Mouse (Mus musculus) ovary, postnatal 10 days (tissue): ENCODE results near the gene Pnrc2.

Experiments used
- DNase-seq: peaks from one replicate; pipeline ENCODE4 v3.0.0; 2022; ENCODE audit warnings: low spot score

Gene Pnrc2

DNA sequence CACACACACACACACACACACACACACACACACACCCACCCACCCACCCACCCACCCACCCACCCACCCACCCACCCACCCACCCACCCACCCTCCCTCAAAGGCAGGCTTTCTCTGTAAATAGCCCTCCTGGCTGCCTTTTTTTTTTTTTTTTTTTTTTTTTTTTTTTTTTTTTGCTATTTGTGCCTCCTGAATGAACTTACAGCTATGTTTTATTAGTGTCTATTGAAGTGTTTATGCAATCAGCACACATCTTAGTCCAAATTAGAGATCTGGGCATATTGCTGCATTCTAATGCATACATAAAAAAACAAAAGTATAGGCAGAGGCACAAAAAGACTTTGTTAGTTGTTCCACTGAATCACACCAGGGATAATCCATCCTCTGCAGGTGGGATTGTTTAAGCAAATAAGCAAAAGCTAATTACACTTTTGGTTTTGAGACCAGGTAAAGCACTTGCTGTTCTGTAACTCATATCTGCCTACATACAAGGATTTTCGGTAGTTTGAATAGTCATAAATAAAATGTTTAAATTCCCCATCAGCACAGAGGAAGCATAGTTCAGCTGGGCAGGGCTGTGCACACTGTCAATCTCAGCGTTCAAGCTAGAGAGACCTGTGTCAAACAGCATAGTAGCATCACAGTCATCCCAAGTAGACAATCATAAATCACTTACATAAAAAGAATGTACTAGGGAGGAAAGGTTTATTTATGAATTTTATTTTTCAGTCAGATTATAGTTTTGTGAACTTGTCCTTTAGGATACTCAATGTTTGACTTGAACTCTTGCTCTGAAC, 3.2 kb downstream of the Pnrc2 start:
- no peak for DNase-seq

DNA sequence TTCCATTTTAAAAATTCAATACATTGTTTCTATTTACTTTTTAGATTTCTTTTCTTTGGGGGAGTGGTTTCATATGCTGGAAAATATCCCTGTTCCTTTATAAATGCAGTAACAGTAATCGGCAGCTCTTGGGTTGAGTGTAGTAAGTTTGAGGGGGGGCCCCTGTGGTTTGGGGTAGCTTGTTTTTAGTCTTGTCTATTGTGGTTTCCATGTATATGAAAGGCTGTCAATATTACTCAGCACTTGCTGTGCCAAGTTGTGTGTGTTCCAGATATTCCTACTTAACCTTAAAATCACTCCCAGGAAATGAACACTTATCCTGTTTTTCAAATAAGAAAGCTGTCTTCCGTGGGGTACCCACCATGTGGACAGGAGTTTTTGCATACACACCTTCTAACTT, 4.7 kb downstream of the Pnrc2 start:
- no peak for DNase-seq

DNA sequence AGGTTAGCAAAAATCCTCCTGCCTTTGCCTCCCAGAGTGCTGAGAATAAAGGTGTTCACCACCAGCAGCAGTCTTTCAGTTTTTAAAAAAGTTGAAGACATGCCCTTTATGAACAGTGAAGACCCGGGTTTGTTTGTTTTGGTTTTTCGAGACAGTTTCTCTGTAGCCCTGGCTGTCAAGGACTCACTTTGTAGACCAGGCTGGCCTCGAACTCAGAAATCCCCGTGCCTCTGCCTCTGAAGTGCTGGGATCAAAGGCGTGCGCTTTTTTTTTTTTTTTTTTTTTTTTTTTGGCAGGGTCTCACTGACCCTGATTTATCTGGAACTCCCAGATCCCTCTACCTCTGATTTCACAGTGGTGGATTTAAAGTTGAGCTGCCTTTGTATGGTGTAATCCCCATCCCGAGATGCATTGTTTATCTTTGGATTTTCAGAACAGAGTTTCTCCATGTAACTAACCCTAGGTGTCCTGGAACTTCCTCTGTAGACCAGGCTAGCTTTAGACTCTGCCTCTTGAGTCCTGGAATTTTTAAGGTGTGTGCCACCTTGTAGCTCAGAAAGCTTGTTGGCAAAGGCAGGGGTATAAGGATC, 16.0 kb downstream of the Pnrc2 start:
- no peak for DNase-seq

DNA sequence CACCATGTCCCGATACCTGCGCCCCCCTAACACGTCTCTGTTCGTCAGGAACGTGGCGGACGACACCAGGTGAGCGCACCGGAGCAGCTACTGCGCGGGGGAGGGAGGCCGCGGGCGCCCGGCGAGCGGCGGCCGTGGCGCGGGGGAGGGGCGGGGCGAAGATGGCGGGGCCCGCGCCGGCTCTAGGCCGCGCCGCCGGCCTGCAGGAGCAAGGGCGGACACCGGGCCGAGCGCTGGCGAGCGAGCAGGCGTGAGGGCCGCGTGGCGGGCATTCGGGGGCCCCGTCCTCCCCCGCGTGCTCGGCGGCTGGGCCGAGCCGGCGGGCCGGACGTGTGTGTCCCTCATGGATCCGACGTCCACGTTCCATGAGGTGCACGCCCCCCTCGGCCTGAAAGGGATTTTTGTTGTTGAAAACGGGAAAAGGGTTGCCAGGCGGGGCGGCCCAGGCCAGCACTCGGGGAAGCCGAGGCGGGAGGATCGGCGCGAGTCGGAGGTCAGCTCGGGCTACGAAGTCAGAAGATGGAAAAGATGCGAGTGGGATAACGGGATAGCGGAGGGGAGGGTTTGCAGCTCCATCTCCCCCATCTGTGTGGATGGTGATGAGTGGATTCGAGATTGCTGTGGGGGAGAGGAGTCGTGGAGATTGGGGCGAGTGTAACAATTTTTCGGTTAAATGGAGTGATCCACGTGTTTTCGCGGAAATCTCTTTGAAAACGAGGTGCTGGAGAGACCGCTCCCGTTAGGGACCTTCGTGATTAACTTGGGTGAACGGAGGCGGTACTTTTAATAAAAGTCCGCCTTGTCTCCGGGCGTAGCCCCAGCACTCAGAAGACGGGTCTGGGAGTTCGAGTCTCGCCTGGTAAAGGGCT, 17.2 kb downstream of the Pnrc2 start:
- no peak for DNase-seq

DNA sequence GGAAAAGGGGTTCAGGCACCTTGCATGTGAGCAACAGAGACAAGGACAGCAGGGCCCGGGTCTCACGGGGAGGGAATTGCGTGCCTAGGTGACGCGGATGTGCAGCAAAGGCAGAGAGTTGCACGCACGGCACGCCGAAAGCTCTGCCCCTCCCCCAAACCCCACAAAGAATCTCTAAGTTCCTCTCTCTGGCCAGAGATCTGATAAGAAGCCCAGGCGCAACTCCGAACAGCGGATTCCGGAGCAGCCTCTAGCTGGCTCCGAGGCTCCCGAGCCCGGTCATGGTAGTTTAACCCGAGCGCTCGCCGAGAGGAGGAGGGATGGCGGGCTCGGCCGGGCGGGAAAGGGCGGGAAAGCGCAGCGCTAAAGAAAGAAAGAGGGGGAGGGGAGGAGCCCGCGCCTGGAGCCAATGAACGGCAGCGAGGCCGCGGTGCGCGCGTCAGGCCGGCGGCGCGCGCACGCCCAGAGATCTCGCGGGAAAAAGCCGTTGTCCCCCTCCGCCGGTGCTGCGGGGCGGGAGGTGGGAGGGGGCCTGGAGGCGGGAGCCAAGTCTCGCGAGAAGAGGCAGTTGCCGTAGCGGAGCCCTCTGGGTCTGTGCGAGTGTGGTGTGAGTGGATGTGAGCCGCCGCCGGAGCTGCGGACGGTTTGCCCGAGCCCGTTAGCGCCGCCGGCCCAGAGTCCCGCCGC, 18.0 kb downstream of the Pnrc2 start, which contains the start of gene Srsf10:
Srsf10 (plus strand) TSS at position 212 of the 687 bp plus-strand sequence.
- peak; percentile 83 for DNase-seq

DNA sequence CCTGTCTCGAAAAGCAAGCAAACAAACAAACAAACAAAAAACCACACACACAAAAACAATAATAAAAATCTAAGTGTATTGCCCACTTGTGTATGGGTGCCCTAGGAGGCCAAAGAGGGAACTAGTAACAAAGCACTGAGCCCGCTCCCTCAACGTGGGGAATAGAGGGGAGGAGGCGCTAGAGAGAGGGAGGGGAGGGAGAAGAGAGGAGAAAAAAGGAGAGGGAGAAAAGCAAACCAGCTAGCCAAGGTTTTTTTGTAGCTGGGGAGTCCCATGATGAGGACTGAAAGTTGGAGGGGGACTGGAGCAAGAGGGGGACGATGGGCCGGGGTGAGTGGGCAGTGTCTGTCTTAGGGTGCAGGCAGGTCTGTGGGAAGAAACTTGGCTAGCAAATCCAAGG, 18.6 kb downstream of the Pnrc2 start:
- DNase-seq, result no peak

DNA sequence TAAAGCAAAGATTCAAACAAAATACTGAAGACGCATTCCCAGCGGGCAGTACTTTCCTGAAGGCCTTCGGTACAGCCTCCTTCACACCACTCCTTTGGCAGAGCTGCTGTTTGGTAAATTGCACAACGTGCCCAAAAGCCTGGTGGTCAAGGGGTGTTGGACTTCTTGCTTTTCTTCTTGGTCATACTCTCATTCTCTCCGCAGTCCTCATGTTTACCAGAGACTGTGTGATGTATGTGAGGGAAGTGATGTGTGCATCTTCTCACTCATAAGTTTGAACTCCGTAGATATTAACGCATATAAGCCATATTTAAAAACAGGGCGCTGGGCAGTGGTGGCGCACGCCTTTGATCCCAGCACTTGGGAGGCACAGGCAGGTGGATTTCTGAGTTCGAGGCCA, 19.0 kb downstream of the Pnrc2 start:
- DNase-seq, result no peak

DNA sequence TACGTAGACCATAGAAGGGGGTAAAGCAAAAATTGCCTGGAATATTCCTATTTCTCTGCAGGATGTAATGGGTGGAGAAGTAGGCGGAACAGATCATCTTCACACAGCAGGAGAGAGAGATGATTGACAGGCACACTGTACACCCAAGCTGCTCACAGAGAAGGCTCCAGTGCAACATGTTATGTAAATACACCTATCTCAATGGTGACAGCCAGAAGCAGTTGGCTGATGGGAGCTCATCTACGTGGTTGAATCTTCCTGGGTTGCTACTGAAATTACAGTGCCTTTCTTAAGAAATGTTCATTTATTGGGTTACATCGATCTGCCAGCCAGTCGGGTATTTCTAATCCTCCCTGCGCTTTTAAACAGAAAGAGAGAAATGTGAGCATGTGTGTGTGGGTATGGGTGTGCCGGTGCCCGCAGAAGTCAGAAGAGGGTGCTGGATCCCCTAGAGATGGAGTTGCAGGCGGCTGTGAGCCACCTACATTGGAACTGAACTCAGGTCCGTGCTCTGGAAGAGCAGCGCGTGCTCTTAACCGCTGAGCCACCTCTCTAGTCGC, 19.6 kb downstream of the Pnrc2 start:
- no peak for DNase-seq

DNA sequence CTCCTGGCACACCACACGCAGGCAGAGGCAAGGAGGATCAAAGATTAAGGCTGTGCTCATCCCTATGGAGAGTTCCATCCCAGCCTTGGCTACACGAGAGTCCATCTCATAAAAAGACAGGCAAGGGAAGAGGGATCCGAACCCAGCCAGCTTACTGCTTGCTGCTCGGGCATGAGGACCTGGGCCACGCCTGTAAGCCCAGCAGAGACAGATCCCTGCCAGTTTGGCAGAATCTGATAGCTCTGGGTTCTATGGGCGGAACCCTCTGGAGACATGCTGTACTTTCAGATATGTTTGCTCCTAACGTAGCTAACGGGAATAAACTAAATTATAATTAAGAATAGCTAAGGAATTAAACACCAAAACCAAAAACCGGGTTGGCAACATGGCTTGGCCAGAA, 21.7 kb downstream of the Pnrc2 start:
- DNase-seq, result no peak

DNA sequence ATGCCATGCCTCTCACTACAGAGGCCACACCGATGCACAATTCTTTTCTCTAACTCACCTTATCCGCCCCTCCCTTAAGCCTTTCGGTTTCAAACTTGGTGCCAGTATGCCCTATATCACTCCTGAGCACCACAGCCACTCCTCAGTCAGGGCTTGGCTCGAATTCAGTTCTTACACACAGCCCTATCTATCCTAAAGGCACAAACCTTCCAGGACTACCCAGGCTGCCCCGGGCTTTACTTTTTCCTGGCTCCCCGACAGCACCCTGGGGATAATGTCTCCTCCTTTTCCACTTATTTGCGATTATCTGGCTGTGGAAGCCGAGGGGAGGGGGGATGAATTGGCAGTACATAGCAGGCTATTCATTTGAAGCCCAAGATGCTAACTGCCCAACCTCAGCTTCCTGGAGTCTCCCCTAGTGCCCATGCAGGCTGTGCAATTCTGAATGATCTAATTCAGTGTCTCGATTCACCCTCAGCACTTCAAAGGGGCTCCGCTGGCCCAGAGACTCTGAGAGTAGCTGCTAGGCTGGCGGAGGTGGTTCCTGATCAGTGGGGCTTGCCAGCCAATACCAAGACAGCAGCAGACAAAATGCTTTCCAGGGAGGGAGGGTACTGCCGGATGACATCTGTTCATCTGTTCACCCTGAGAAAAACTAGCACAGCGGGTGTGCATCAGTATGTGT, 23.1 kb downstream of the Pnrc2 start:
- DNase-seq, result no peak

DNA sequence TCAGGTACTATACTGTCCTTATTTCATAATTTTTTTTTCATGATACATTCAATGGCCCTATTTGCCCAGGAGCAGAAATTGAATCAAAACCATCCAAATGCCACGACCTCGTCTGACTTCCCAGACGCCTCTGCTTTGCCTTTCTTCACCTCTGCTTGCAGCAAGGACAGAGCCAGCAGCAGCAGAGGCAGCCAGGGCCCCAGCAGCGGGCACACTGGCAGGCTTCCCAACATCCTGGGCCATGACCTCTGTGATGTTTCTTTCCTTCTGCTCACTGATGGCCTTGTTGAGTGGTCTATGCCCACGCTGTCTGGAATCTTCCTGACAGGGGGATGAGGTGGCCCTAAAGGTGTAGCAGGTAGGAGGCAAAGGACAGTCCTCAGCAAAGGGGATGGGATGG, 26.1 kb downstream of the Pnrc2 start:
- DNase-seq, result no peak

DNA sequence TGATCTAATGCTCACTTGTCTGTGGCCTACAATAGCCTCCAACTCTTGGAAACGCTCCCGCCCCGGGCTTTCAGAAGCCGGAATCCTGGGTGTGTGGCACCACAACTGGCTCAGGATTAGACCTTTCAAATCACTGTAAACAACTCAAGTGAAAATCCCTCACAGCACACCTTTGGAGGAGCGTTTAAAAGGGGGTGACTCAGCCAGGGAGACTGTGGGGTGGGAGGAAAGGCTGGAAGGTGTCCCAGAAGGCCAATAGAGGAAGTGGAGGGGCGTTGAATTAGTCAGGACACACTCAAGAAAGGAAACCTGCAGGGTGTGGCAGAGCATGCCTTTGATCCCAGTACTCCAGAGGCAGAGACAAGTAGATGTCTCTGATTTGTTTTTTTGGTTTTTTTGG, 29.2 kb downstream of the Pnrc2 start:
- DNase-seq, result no peak

DNA sequence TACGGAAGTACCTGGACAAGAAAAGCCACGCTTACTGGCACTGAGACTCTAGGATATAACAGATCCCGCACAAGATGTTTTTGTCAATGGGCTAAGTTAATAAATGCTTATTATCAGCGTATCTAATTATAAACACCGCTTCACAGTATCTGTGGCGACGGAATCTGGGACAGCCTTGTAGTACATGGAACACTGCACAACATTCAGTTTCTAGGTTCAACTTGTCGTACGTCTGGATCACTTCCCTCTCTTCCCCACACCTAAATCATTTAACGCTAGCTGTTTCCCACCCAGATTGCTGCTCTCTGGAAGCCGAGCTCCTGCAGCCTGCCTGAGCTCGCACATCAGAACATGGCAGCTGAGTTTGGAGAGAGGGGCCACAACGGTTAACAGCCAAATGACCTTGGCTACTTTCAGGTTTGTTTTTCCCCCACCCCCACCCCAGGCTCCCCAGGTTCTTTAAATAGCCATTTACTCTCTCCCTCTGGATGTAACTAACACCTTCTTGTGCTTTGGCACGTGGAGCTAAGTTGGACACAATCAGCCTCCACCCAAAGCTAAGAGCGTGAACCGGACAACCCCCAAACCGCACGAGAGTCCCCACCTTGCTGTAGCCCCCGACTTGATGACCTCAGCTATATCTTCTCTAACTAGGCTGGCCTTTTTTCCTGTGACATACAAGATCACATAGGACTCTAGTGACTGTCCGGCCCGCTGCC, 34.2 kb downstream of the Pnrc2 start:
- no peak for DNase-seq

DNA sequence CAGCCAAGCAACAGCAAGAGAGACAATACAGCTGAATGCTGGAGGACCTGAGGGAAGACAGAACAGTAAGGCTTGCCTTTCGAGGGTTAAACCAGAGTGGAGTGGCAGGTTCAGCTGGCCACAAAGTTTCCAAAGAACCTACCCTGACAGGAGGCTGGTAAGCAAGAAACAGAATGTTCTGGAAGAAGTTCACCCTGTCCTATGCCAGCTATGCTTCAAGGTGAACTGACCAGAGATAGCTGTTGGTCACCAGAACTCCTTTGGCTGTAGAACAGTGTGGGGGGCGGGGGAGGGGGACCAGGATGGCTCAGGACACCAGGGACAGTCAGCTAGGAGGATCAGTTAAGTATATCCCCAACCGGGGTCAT, 34.7 kb downstream of the Pnrc2 start:
- no peak for DNase-seq

DNA sequence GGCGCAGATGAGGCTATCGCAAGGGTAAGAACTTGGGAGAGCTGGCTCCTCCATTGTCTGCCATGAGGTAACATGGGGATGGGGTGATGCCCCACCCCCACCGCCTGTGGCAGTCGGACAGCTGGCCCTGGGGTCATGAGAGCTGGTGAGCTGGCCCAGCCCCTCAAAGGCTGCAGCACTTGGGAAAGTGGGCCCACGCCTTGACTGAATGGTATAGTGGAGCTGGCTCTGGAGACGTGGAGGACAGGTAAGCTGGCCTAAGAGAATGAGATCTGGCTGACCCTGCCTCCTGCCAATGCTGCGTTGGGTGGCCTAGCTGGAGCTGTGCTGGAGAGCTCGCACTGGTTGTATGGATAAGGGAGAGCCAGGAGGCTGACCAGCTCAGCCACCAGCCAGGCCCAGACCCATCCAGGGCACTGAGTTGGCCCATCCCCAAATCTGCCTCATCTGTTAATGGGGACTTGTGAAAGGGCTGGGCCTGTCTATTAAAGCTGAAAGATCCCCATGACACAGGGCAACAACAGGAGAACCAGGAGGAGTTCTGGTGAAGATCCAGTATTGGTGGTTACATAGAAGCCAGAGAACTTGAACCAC, 39.4 kb downstream of the Pnrc2 start:
- DNase-seq, result no peak

DNA sequence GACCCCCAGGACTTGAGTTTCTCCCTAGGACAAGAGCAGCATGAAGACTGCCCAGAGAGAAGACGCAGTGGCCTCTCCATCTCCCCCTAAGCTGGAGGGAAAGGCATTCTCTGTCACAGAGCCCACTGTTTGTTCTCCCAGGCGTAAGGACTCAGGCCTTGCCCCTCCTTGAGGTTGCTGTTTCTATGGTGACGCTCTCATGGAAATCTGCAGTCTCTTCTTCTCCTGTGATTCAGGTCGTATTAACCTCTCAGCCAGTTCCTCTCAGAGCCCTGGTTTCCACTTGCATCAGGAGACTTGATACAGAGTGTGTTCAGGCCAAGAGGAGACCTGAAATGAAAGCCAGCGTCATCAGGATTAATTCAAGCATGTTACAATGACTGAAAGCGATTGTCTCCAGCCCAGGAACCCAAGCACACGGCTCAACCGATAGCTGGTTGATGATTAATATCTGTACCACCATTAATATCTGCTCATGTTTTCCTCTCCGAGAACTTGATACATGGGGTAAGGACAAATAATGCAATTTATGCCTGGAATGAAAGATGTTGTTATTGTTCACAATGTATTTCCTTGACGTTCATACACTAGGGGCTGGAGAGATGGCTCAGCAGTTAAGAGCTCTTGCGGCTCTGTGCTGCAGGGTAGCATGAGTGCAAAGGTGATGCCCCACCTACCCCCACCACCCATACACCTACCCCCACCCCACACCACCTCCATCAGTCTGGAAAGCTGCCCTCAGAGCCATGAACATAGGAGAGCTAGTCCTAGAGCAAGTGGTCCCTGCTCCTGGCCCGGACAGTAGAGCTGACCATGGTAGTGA, 40.1 kb downstream of the Pnrc2 start:
- DNase-seq, result no peak

DNA sequence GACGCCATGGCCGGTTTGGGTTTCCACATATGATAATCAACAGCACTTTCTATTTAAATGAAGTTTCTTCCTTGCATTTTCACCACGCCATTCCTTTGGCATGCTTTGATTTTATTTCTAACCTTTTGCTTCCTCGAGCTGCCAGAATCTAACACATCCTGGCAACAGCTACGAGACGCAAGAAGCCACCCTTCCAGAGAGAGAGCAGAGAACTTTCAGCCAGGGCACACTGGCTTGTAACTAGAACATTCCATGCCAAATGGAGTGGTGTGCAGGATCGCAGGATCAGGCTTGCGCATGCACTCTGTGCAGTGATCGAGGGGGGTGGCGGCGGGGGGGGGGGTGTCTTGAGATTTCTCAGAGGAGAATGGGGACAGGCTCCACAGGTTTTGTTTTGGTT, 41.6 kb downstream of the Pnrc2 start:
- DNase-seq, result no peak

DNA sequence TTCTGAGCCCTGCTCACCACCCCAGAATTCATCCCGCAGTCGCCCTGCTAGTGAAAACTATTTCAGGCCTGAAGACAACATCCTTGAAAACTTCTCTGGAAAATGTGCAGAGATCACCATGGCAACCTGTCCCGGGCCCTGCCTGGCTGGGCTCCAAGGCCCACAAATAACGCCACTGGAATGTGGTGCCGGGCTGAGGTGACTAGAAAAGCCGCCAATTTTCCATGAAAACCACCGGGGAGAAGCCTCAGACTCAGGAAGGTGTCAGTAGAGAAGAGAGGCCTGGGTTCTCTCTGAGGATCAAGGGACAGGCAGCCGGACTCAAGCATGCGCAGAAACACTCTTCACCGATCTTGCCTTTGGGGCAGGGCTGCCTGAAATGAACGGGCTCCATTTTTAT, 45.2 kb downstream of the Pnrc2 start:
- peak; percentile 49 for DNase-seq

DNA sequence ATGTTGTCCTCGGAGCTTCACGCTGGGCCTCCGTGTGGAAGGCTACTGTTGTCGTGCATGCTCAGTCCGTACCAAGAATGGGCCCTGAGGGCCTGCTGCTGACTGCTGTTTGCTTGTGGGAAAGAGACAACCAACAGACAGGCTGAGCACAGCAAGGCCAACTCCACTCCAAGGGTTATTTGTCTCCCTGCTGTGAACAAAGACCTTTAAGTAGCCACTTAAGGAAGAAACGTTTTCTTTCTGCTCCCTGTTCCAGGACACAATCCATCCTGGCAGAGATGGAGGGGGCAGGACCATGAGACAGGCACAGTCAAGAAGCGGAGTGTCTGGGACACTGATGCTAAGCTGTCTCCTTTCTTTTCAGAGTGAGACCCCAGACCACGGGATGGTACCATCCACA, 49.4 kb downstream of the Pnrc2 start:
- no peak for DNase-seq

DNA sequence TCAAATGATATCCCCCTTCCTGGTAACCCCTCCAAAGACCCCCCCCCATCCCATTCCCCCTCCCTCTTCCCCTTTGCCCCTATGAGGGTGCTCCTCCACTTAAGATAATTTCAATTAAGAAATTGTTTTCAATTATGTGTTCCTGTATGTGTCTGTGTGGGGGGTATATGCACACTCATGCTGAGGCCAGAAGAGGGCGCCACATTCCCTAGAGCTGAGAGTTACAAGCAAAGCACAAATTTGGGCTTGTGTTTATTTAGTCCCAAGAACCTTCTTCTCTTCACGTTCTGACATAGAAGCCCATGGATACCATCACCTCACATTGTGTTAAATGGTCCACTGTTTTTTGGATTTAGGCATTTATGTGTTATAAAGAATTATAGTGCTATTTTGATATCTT, 50.4 kb downstream of the Pnrc2 start:
- DNase-seq, result no peak
